Mouse (Mus musculus): ENCODE data around the gene Gm5483. TPM values are rescaled to one million over a fixed set of nuclear protein-coding genes. Genes with fewer than 3 reads are reported as not detected.
"Not testable (repeated sequence)": the region's sequence is repeated elsewhere in the genome, so short reads cannot be mapped to it uniquely, and the experiment has no call there.

The Gm5483 gene
- 0.96 TPM in 1 of 2 replicates, not detected in the other for polyA plus RNA-seq (2015; fragmentation: Nextera tagmentation; extraction: Ambion mirVana)

DNA sequence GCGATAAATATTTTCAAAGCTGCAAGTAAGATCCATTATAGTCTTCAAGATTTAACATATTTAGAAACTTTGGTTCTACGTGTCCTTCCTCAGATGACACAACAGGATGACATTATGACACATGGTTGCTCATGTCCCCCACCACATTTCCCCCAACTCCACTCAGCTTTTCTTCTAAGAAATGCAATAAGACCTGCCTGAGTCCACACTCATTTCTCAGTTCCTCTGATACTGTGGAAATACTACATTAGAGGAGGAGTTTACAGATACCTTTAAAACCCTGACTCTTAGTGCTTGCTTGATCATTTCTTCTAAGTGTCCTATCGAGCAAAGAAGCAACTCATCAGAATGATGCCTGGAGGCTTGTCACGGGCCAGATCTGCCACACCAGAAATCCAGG lies at the start of gene Gm5483:
Gene Gm5483 (plus strand): TSS at position 301 of the 400 bp plus-strand sequence.
- not testable (repeated sequence) for H3K4me1 ChIP-seq (replicated peaks; ENCODE audit: control insufficient read depth, insufficient read depth, low read length); H3K27ac ChIP-seq (ENCODE audit: low read length); H3K9ac ChIP-seq (replicated peaks; ENCODE audit: low read depth, low read length); H3K4me3 ChIP-seq (replicated peaks; ENCODE audit: low read length); H3K27me3 ChIP-seq (replicated peaks; ENCODE audit: control insufficient read depth, insufficient read depth, low read length); ATAC-seq; H3K9me3 ChIP-seq (ENCODE audit: control insufficient read depth, low read length); H3K4me2 ChIP-seq (ENCODE audit: low read length); H3K36me3 ChIP-seq (ENCODE audit: control insufficient read depth, insufficient read depth)
- WGBS = 86% methylated on average over 4 of the region's 4 CpGs

DNA sequence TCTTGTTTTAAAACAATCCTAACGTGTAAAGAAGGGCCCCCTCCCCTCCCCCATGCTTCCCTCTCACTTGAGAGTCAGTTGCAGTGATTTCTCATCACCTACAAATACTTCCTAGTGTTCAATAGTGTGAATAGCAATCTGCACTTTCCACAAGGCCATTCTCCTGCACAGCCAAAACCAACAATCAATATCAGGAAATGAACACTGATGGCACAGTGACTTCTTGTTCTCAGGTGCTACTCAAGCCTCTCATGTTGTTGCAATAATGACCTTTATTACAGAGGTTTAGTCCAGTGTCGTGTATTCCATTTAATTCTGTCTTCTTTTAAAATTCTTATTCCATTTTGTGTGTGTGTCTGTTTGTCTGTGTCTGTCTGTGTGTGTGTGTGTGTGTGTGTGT lies 45.8 kb upstream of the Gm5483 start:
- no peak for ATAC-seq
- WGBS = 76% methylated on average over 2 of the region's 2 CpGs
- Histone ChIP-seq H3K27me3 (replicated peaks; ENCODE audit: control insufficient read depth, insufficient read depth, low read length) (no peaks in the 10 kb centered on the region), H3K4me2 (ENCODE audit: low read length) (no peak overlapping the region), H3K9ac (replicated peaks; ENCODE audit: low read depth, low read length) (no peak overlapping the region), H3K9me3 (ENCODE audit: control insufficient read depth, low read length) (no peaks in the 10 kb centered on the region), H3K4me1 (replicated peaks; ENCODE audit: control insufficient read depth, insufficient read depth, low read length) (no peaks in the 10 kb centered on the region), H3K27ac (ENCODE audit: low read length) (no peak overlapping the region), H3K36me3 (ENCODE audit: control insufficient read depth, insufficient read depth) (no peaks in the 10 kb centered on the region), H3K4me3 (replicated peaks; ENCODE audit: low read length) (no peak overlapping the region)

DNA sequence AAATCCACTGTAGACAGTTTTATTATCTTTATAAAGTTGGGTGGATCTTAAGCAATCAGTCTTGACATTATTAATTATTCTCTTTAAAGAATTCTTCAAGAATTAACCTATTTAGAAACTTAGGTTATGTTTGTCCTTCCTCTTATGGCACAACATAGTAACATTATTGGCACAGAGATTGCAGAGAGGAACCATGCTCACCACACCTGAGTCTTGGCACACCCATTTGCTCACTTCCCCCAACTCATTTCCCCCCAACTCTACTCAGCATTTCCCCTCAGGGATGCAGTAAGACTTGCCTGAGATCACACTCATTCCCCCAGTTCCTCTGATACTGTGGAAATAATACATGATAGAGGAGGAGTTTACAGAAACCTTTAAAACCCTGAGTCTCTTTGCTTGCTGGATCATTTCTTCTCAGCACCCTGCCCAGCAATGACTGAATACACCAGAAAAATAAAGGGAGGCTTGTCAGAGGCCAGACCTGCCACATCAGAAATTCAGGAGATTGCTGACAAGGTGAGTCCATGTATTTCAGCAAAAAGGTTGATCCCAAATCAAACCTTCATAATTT lies 27.5 kb upstream of the Gm5483 start, which contains the start of gene Stfa2l1:
Gene Stfa2l1 (plus strand): TSS at position 410 of the 574 bp plus-strand sequence.
- ATAC-seq = no peak
- H3K4me2 ChIP-seq (ENCODE audit: low read length) = no peak within 1 kb of the TSS

DNA sequence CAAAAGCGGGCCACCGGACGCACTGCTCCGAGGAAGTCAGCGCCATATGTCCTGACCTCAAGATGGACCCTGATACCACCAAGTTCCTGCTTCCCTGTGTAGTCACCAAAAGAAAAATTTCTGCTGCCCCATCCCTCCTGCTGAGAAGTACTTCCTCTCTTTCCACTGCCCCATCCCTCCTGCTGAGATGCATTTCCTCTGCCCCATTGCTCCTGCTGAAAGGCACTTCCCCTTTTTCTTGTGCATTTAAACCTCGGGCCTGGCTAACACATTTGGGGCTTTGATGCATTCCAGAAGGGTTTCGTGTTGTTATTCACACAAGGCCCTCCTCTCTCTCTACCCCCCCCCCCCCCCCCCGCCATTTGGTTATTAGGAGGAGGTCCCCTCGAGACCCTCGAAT lies 16.2 kb upstream of the Gm5483 start:
- not testable (repeated sequence) for ATAC-seq; H3K4me3 ChIP-seq (replicated peaks; ENCODE audit: low read length); H3K36me3 ChIP-seq (ENCODE audit: control insufficient read depth, insufficient read depth); H3K4me1 ChIP-seq (replicated peaks; ENCODE audit: control insufficient read depth, insufficient read depth, low read length); H3K9ac ChIP-seq (replicated peaks; ENCODE audit: low read depth, low read length); H3K27me3 ChIP-seq (replicated peaks; ENCODE audit: control insufficient read depth, insufficient read depth, low read length); H3K9me3 ChIP-seq (ENCODE audit: control insufficient read depth, low read length); H3K27ac ChIP-seq (ENCODE audit: low read length); H3K4me2 ChIP-seq (ENCODE audit: low read length)
- 87% methylated on average over 9 of the region's 10 CpGs for WGBS

More for the DNA sequence above, 27.5 kb upstream of the Gm5483 start, which contains the start of gene Stfa2l1:
- no peak within 1 kb of the TSS for H3K4me3 ChIP-seq (replicated peaks; ENCODE audit: low read length)
- H3K9me3 ChIP-seq (ENCODE audit: control insufficient read depth, low read length) = no peaks in the 10 kb centered on the region
- no peak within 1 kb of the TSS for H3K27ac ChIP-seq (ENCODE audit: low read length)
- no peaks in the 10 kb centered on the region for H3K27me3 ChIP-seq (replicated peaks; ENCODE audit: control insufficient read depth, insufficient read depth, low read length)
- H3K9ac ChIP-seq (replicated peaks; ENCODE audit: low read depth, low read length) = no peak within 1 kb of the TSS
- no peaks in the 10 kb centered on the region for H3K36me3 ChIP-seq (ENCODE audit: control insufficient read depth, insufficient read depth)
- no peaks in the 10 kb centered on the region for H3K4me1 ChIP-seq (replicated peaks; ENCODE audit: control insufficient read depth, insufficient read depth, low read length)

DNA sequence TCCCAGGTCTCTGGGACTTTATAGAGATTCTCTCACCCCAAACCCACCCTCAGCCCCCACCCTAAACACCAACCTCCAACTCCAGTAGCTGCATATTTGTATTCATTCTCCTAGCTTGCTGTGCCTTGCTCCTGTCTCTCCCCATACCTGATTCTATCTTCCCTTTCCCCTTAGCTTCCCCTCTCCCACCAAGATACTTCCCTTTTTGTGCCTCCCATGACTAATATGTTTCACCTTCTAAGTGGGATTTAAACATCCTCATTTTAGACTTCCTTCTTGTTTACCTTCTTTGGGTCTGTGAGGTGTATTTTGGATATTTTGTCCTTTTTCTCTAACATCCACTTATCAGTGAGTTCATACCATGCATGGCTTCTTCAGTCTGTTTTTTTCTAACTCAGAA lies 7.9 kb upstream of the Gm5483 start:
- no peak for ATAC-seq
- H3K36me3 ChIP-seq (ENCODE audit: control insufficient read depth, insufficient read depth) = no peaks in the 10 kb centered on the region
- no peaks in the 10 kb centered on the region for H3K9me3 ChIP-seq (ENCODE audit: control insufficient read depth, low read length)
- no peaks in the 10 kb centered on the region for H3K27me3 ChIP-seq (replicated peaks; ENCODE audit: control insufficient read depth, insufficient read depth, low read length)
- no peak overlapping the region for H3K9ac ChIP-seq (replicated peaks; ENCODE audit: low read depth, low read length)
- no peak overlapping the region for H3K27ac ChIP-seq (ENCODE audit: low read length)
- no peak overlapping the region for H3K4me3 ChIP-seq (replicated peaks; ENCODE audit: low read length)
- no peak overlapping the region for H3K4me2 ChIP-seq (ENCODE audit: low read length)
- no peaks in the 10 kb centered on the region for H3K4me1 ChIP-seq (replicated peaks; ENCODE audit: control insufficient read depth, insufficient read depth, low read length)

DNA sequence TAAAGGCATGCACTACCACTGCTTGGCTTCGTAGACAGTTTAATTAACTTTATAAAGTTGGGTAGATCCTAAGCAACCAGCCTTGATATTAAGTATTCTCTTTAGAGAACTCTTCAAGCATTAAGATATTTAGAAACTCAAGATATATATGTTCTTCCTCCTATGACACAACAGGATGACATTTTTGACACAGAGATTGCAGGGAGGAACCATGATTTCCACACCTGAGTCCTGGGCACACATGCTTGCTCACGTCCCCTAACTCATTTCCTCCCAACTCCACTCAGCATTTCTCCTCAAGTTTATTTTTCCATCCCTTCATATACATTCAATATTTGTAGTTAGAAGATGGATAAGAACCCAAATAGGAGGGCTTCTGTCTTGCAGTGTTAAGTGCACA lies 4.1 kb upstream of the Gm5483 start:
- H3K27ac ChIP-seq (ENCODE audit: low read length) = no peak overlapping the region
- no peaks in the 10 kb centered on the region for H3K4me1 ChIP-seq (replicated peaks; ENCODE audit: control insufficient read depth, insufficient read depth, low read length)
- H3K4me3 ChIP-seq (replicated peaks; ENCODE audit: low read length) = no peak overlapping the region
- no peaks in the 10 kb centered on the region for H3K9me3 ChIP-seq (ENCODE audit: control insufficient read depth, low read length)
- H3K9ac ChIP-seq (replicated peaks; ENCODE audit: low read depth, low read length) = no peak overlapping the region
- H3K4me2 ChIP-seq (ENCODE audit: low read length) = no peak overlapping the region
- no peak for ATAC-seq
- H3K36me3 ChIP-seq (ENCODE audit: control insufficient read depth, insufficient read depth) = no peaks in the 10 kb centered on the region
- 79% methylated on average over 2 of the region's 2 CpGs for WGBS
- H3K27me3 ChIP-seq (replicated peaks; ENCODE audit: control insufficient read depth, insufficient read depth, low read length) = no peaks in the 10 kb centered on the region

DNA sequence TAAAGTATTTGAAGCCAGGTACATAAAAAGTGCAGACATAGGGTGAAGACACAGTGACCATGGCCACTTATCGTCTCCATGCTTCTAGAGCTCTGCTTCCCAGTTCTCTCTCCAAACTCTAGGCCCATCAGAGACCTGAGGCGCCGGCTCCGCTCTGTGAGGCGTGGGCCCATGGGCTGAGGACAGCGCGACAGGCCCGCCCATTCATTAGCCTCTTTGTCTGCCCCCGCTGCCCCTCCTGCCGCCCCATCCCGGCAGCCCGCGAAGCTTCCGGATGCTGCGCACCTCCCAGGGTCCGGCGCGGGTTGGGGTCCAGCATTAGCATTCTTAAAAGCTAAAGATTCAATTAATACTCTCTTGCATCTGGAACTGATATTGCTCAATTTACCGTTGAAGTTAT lies 15.2 kb downstream of the Gm5483 start:
- Histone ChIP-seq H3K27me3 (replicated peaks; ENCODE audit: control insufficient read depth, insufficient read depth, low read length) (no peaks in the 10 kb centered on the region), H3K9me3 (ENCODE audit: control insufficient read depth, low read length) (no peaks in the 10 kb centered on the region), H3K36me3 (ENCODE audit: control insufficient read depth, insufficient read depth) (no peaks in the 10 kb centered on the region), H3K4me2 (ENCODE audit: low read length) (no peak overlapping the region), H3K4me1 (replicated peaks; ENCODE audit: control insufficient read depth, insufficient read depth, low read length) (no peaks in the 10 kb centered on the region), H3K4me3 (replicated peaks; ENCODE audit: low read length) (no peak overlapping the region), H3K27ac (ENCODE audit: low read length) (no peak overlapping the region), H3K9ac (replicated peaks; ENCODE audit: low read depth, low read length) (no peak overlapping the region)
- ATAC-seq = no peak
- 47% methylated on average over 19 of the region's 19 CpGs for WGBS

DNA sequence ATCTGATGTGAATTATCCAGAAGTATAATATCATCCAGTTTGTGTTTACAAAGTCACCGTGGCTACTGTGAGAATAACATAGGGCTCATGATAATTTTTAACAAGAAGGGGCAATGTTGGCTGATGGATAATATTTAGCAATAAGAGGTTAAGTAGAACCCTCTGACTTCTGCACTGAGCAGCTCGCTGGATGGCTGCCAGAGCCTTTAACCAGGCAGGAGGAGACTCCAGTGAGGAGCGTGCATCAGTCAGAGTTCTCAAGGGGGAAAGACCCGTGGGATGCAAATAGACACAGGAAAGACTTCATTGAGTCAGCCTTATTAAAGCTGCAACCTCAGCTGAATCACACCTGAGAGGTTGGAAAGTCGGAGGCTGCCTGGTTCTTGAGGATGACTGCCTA lies 19.8 kb downstream of the Gm5483 start:
- Histone ChIP-seq H3K9ac (replicated peaks; ENCODE audit: low read depth, low read length) (no peak overlapping the region), H3K4me1 (replicated peaks; ENCODE audit: control insufficient read depth, insufficient read depth, low read length) (no peaks in the 10 kb centered on the region), H3K4me2 (ENCODE audit: low read length) (no peak overlapping the region), H3K27me3 (replicated peaks; ENCODE audit: control insufficient read depth, insufficient read depth, low read length) (no peaks in the 10 kb centered on the region), H3K4me3 (replicated peaks; ENCODE audit: low read length) (no peak overlapping the region), H3K36me3 (ENCODE audit: control insufficient read depth, insufficient read depth) (no peaks in the 10 kb centered on the region), H3K27ac (ENCODE audit: low read length) (no peak overlapping the region), H3K9me3 (ENCODE audit: control insufficient read depth, low read length) (no peaks in the 10 kb centered on the region)
- 77% methylated on average over 5 of the region's 5 CpGs for WGBS
- no peak for ATAC-seq

DNA sequence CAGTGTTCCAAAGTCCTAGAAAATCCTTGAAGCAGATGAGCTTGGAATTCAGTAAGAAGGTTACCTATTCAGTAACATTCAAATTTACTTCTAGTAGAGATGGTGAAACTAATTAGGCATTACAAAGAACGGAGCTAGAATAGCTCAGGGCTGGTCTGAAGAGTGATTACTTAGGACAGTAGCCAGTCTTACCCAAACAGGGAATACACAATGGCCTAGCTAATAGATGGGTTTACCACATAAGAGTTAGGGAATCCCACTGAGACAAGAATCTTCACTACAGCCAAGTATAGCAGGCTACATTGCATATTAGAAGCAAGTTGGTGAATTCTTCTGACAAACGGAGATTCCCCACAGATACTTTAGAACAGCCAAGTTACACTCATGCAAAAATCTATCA lies 21.7 kb downstream of the Gm5483 start:
- H3K4me1 ChIP-seq (replicated peaks; ENCODE audit: control insufficient read depth, insufficient read depth, low read length); H3K9me3 ChIP-seq (ENCODE audit: control insufficient read depth, low read length); H3K4me3 ChIP-seq (replicated peaks; ENCODE audit: low read length); H3K9ac ChIP-seq (replicated peaks; ENCODE audit: low read depth, low read length); H3K36me3 ChIP-seq (ENCODE audit: control insufficient read depth, insufficient read depth); H3K4me2 ChIP-seq (ENCODE audit: low read length); ATAC-seq; H3K27ac ChIP-seq (ENCODE audit: low read length); H3K27me3 ChIP-seq (replicated peaks; ENCODE audit: control insufficient read depth, insufficient read depth, low read length): not testable (repeated sequence)
- 39% methylated on average over 2 of the region's 2 CpGs for WGBS

DNA sequence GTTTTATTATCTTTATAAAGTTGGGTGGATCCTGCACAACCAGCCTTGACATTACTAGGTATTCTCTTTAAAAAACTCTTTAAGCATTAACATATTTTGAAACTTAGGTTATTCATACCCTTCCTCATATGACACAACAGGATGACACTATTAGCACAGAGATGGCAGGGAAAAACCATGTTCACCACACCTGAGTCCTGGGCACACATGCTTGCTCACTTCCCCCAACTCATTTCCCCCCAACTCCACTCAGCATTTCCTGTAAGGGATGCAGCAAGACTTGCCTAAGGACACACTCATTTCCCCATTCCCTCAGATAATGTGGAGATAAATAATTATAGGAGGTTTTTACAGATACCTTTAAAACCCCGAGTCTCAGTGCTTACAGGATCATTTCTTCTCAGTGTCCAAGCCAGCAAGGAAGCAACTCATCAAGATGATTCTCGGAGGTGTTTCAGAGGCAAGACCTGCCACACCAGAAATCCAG lies 26.0 kb downstream of the Gm5483 start, which contains the start of gene Gm5416:
Gene Gm5416 (plus strand): TSS at position 437 of the 487 bp plus-strand sequence.
- H3K27me3 ChIP-seq (replicated peaks; ENCODE audit: control insufficient read depth, insufficient read depth, low read length) = no peaks in the 10 kb centered on the region
- no peaks in the 10 kb centered on the region for H3K9me3 ChIP-seq (ENCODE audit: control insufficient read depth, low read length)
- no peak within 1 kb of the TSS for H3K9ac ChIP-seq (replicated peaks; ENCODE audit: low read depth, low read length)
- no peak within 1 kb of the TSS for H3K4me2 ChIP-seq (ENCODE audit: low read length)
- H3K27ac ChIP-seq (ENCODE audit: low read length) = no peak within 1 kb of the TSS
- no peaks in the 10 kb centered on the region for H3K36me3 ChIP-seq (ENCODE audit: control insufficient read depth, insufficient read depth)
- 84% methylated on average over 2 of the region's 2 CpGs for WGBS
- no peak within 1 kb of the TSS for H3K4me3 ChIP-seq (replicated peaks; ENCODE audit: low read length)
- no peaks in the 10 kb centered on the region for H3K4me1 ChIP-seq (replicated peaks; ENCODE audit: control insufficient read depth, insufficient read depth, low read length)
- no peak for ATAC-seq
